Mouse (Mus musculus) subcutaneous adipose tissue, adult 2 months (tissue): Measurements from ENCODE around the gene Olfr1056. TPM values are rescaled to one million over a fixed set of nuclear protein-coding genes. Genes with fewer than 3 reads are reported as not detected.

ENCODE experiments used
- polyA plus RNA-seq: library from polyadenylated mRNA; depleted of rRNA; stranded (reverse); fragments of >200 nt; gene quantifications from 2 replicates; pipeline ENCODE4 v1.2.3, GENCODE M21; 2012; ENCODE audit warnings: low replicate concordance; rRNA removed

Olfr1056 gene
- polyA plus RNA-seq = not detected in 2 replicates

DNA sequence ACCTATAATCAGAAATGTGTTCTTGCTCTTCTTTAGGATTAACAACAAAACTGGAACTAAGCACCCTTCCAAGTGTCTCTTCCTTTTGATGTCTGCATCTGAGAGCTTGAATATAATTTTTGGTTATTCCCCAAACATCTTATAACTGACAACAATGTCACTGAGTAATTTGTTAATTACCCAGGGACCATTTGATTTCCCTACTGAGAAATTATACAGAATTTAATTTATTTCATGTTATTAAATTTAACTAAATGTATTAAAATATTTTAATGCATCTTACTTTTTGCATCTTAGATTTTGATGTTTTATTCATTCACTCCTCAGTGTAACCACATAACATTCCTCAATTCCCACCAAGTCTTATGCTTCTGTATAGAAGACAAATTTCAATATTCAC, at the start of gene Olfr1056:
Olfr1056 (minus strand) TSS at position 101 of the 400 bp plus-strand sequence.

DNA sequence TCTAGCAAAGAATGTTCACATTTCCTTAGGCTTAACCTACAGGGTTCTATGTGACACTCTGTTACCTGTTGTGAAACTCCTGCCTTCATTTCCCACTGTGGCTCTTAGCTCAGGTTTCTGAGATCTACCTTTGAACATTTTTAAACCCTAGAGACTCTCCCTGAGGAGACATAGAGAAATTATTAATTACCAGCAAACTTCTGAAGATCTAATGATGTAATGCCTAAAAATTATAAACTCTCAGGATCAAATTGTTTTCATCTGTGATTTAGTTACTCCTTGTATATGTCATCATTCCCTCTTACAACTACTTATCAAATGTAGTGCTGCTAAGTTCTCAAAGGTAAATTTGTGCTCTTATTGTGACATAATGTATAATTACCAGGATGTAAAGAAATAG, 26.2 kb upstream of the Olfr1056 start, which contains the start of gene Olfr1058:
Olfr1058 (minus strand) TSS at position 101 of the 400 bp plus-strand sequence.

DNA sequence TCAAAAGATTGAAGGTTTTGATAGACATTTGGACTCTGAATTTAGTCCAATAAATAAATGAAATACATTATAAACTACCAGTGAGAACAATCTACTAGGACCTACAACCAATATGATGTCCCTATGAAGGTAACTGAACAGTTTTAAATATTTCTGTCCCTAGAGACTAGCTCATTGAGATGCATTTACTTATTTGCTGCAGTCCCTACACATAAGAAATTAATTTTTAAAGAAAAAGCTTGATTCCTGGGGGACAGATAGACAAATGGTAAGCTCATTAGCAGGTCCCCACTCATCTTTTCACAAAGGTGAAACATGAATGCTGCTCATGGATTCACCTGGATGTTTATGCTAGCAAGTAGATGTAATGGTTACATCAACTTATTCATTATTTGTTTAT, 16.0 kb upstream of the Olfr1056 start, which contains the start of gene Olfr1057:
Olfr1057 (minus strand) TSS at position 101 of the 400 bp plus-strand sequence.

DNA sequence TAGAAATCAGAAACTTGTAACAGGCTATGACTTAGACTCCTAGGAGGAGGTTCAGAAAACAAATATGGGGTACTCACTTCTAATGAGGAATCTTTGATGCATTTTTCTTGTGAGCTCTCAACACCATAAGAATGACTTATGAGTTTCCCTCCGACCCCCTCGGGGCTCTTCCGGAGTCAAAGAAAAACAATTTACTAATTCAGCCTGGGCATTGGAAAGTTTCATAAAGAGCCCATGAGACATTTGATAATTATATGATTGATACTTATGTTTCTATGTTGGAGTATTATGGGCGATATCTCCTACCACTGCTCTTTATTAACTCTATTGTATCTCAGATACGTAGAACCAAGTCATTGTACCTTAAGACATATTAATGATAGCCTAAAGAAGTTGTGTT, 12.1 kb downstream of the Olfr1056 start, which contains the start of gene Olfr1055:
Olfr1055 (minus strand) TSS at position 101 of the 400 bp plus-strand sequence.

DNA sequence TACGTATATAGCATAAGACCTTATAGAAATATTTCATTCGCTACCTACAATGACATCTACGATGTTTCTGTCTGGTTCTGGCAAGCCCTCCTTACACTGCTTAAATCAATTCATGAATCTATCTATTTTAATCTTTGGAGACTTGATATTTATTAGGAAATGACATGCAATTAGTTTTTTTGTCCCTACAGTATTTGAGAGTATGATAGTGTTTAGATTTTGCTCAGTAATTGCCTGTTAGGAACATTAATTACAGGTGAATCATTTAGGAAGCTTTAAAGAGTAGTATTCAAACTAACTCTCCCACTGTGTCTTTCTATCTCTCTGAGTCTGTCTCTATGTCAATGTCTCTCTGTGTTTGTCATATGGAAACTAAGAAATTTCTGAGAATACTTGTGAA, 26.9 kb downstream of the Olfr1056 start, which contains the start of gene Olfr1054:
Olfr1054 (minus strand) TSS at position 101 of the 400 bp plus-strand sequence.

DNA sequence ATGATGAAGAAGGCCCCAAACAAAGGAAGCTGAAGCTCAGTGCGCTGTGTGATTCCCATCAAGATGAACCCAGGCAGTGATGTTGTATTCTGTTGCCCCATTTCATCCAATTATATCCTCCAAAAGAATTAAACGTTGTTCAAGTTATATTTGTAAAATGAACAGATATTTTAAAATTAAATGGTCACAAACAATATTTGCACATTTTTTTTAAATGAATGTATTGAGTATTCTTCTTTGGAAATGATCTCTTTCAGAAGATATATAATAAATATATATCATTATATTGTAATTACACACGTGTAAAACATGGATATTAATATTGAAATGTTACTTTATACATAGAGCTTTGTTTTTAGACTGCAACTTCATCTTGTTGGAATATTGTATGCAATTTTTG, 47.1 kb downstream of the Olfr1056 start, which contains the start of gene Olfr1053:
Olfr1053 (minus strand) TSS at position 101 of the 400 bp plus-strand sequence.

Other genes starting within 250 kb of the Olfr1056 start
- not detected in 2 replicates for gene Olfr1039, start 226.5 kb downstream of the Olfr1056 start, polyA plus RNA-seq
- not detected in 2 replicates for gene Olfr1040, start 215.7 kb downstream of the Olfr1056 start, polyA plus RNA-seq
- not detected in 2 replicates for gene Olfr1042, start 200.6 kb downstream of the Olfr1056 start, polyA plus RNA-seq
- gene Olfr1043, start 194.9 kb downstream of the Olfr1056 start, polyA plus RNA-seq = not detected in 2 replicates
- not detected in 2 replicates for gene Olfr1044, start 184.6 kb downstream of the Olfr1056 start, polyA plus RNA-seq
- gene Olfr52, start 176.8 kb downstream of the Olfr1056 start, polyA plus RNA-seq = not detected in 2 replicates
- not detected in 2 replicates for gene Olfr1045, start 159.5 kb downstream of the Olfr1056 start, polyA plus RNA-seq
- not detected in 2 replicates for gene Olfr1046, start 143.2 kb downstream of the Olfr1056 start, polyA plus RNA-seq
- not detected in 2 replicates for gene Olfr1047, start 131.1 kb downstream of the Olfr1056 start, polyA plus RNA-seq
- gene Olfr1048, start 122.2 kb downstream of the Olfr1056 start, polyA plus RNA-seq = not detected in 2 replicates
- not detected in 2 replicates for gene Olfr1049, start 104.1 kb downstream of the Olfr1056 start, polyA plus RNA-seq
- not detected in 2 replicates for gene Olfr1051, start 83.4 kb downstream of the Olfr1056 start, polyA plus RNA-seq
- gene Olfr1052, start 70.0 kb downstream of the Olfr1056 start, polyA plus RNA-seq = not detected in 2 replicates
- not detected in 2 replicates for gene Olfr1053, start 47.2 kb downstream of the Olfr1056 start, polyA plus RNA-seq
- gene Olfr1054, start 27.0 kb downstream of the Olfr1056 start, polyA plus RNA-seq = not detected in 2 replicates
- not detected in 2 replicates for gene Olfr1055, start 12.2 kb downstream of the Olfr1056 start, polyA plus RNA-seq
- not detected in 2 replicates for gene Olfr1057, start 15.9 kb upstream of the Olfr1056 start, polyA plus RNA-seq
- not detected in 2 replicates for gene Olfr1058, start 26.1 kb upstream of the Olfr1056 start, polyA plus RNA-seq
- gene Olfr1061, start 51.6 kb upstream of the Olfr1056 start, polyA plus RNA-seq = not detected in 2 replicates
- gene Olfr1062, start 64.3 kb upstream of the Olfr1056 start, polyA plus RNA-seq = not detected in 2 replicates
- not detected in 2 replicates for gene Olfr1065, start 88.1 kb upstream of the Olfr1056 start, polyA plus RNA-seq
- gene Olfr1066, start 93.8 kb upstream of the Olfr1056 start, polyA plus RNA-seq = not detected in 2 replicates
- not detected in 2 replicates for gene Olfr228, start 124.9 kb upstream of the Olfr1056 start, polyA plus RNA-seq
- gene Olfr1076, start 146.0 kb upstream of the Olfr1056 start, polyA plus RNA-seq = not detected in 2 replicates
- gene Olfr1079, start 180.0 kb upstream of the Olfr1056 start, polyA plus RNA-seq = not detected in 2 replicates
- gene Olfr1080, start 195.8 kb upstream of the Olfr1056 start, polyA plus RNA-seq = not detected in 2 replicates
- not detected in 2 replicates for gene Olfr1082, start 236.5 kb upstream of the Olfr1056 start, polyA plus RNA-seq